Comparison of ENCODE assay signal across 7 mouse cellular contexts in the genomic region with DNA sequence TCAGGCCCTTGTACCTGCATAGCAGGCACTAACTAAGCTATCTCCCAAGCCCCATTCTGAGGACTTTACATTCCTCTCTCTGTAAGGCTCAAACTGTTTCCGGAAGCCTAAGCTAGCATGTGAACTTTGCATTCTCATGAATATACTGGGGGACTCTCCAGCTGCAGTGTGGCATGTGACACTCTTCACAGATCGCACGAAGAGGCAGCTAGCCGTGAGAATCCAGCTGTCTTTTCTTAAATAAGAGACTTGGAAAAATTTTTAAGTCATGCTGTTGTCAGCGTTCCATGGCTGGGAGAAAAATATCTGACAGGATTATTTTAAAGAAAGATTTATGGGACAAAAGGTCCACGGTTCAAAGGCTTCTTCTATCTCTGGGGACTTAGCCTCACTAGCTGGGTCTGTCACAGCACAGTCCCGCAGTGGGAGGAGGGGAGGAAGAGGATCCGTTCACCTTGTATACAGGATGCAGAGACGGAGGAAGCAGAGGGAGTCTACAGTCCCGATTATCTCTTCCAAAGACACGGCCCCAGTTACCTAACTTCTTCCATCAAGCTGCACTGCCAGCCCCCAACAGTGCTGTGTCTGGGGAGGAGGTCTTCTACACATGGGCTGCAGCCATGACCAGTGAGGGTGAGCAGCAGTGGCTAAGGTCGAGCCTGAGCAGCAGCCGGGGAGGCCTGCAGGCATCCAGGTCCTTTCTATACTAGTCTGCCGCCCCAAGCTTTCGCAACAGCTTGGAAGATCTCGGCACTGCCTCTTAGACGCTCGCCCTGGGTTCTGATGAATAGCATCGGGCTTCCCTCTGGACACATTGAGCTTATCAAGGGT. TPM values are rescaled to one million over a fixed set of nuclear protein-coding genes. Genes with fewer than 3 reads are reported as not detected.
A peak's percentile ranks its signal among the peaks of the same experiment; 100 is the strongest.
DNase-seq lines count a peak whose midpoint lies in the region; ATAC-seq and TF ChIP-seq lines count a peak whose summit lies in the region.

No protein-coding gene starts in this region.

- 27% methylated on average over 19 of the region's 19 CpGs for WGBS in intestine, embryonic 14.5 days
- WGBS in stomach, postnatal 0 days: 33% methylated on average over 19 of the region's 19 CpGs

- ATAC-seq in intestine, embryonic 14.5 days (replicated peaks; ENCODE audit: low FRiP score, low TSS enrichment, low read depth): no peak
- ATAC-seq in stomach, postnatal 0 days (ENCODE audit: low FRiP score, low TSS enrichment): peak; percentile 37; the same call in 1 of the 2 replicates

- no peaks in the 10 kb centered on the region for H3K9me3 ChIP-seq in intestine, embryonic 14.5 days (ENCODE audit: control insufficient read depth, low read length)
- H3K9me3 ChIP-seq in stomach, postnatal 0 days (ENCODE audit: control insufficient read depth, low read length): no peaks in the 10 kb centered on the region

- TF ChIP-seq CTCF in stomach, postnatal 0 days (IDR thresholded peaks at IDR 0.05; ENCODE audit: low read depth): no peak

- peak overlapping the region; percentile 84 for H3K27ac ChIP-seq in intestine, embryonic 14.5 days (ENCODE audit: low read depth)
- H3K27ac ChIP-seq in stomach, postnatal 0 days (replicated peaks): peak overlapping the region; percentile 59

- H3K4me3 ChIP-seq in intestine, embryonic 14.5 days (ENCODE audit: low read depth, low read length): no peak overlapping the region
- no peak overlapping the region for H3K4me3 ChIP-seq in stomach, postnatal 0 days (ENCODE audit: low read depth, low read length)

- H3K4me2 ChIP-seq in intestine, embryonic 14.5 days (ENCODE audit: low read length): peak overlapping the region; percentile 36
- H3K4me2 ChIP-seq in stomach, postnatal 0 days (replicated peaks; ENCODE audit: low read depth): peak overlapping the region; percentile 29

- DNase-seq in retina, postnatal 1 day: peak; percentile 5
- DNase-seq in retina, embryonic 14.5 days (ENCODE audit: low spot score): no peak
- DNase-seq in intestine, embryonic 14.5 days (ENCODE audit: low spot score): peak; percentile 63
- DNase-seq in lung, postnatal 10 days: peak; percentile 66
- no peak for DNase-seq in stomach, postnatal 0 days (ENCODE audit: low spot score)
- DNase-seq in spleen, adult 18-20 months: no peak
- DNase-seq in layer of hippocampus, adult 11-12 months (ENCODE audit: low spot score): no peak

- H3K4me1 ChIP-seq in intestine, embryonic 14.5 days (replicated peaks; ENCODE audit: control insufficient read depth, insufficient read depth, low read length): peaks cover 28% of the 10 kb centered on the region
- no peaks in the 10 kb centered on the region; the same call in 1 of the 2 replicates for H3K4me1 ChIP-seq in stomach, postnatal 0 days (replicated peaks; ENCODE audit: control insufficient read depth, insufficient read depth)

- no peak for TF ChIP-seq EP300 in stomach, postnatal 0 days (optimal IDR thresholded peaks at IDR 0.05)

- H3K36me3 ChIP-seq in intestine, embryonic 14.5 days (ENCODE audit: control insufficient read depth, insufficient read depth, low read length): 0 out of 2 replicates have a peak, but pooled peaks cover 3% of the 10 kb centered on the region
- H3K36me3 ChIP-seq in stomach, postnatal 0 days (ENCODE audit: control insufficient read depth, insufficient read depth, low read length): no peaks in the 10 kb centered on the region

- 0 out of 2 replicates have a peak overlapping the region, but pooled peaks have one; percentile 6 for H3K9ac ChIP-seq in intestine, embryonic 14.5 days (ENCODE audit: low read length)
- no peak overlapping the region; the same call in 1 of the 2 replicates for H3K9ac ChIP-seq in stomach, postnatal 0 days (ENCODE audit: low read length)

- no peaks in the 10 kb centered on the region for H3K27me3 ChIP-seq in intestine, embryonic 14.5 days (replicated peaks; ENCODE audit: control insufficient read depth, insufficient read depth, low read length)
- H3K27me3 ChIP-seq in stomach, postnatal 0 days (ENCODE audit: control insufficient read depth, insufficient read depth, low read length): no peaks in the 10 kb centered on the region

RNA-seq across cellular contexts. Expression of a gene that starts 51.7 kb away (rescaled TPM):
- 9.9 and 10.0 TPM in 2 replicates for polyA plus RNA-seq in intestine, embryonic 14.5 days (2014; fragmentation: Nextera tagmentation; extraction: Ambion mirVana)
- polyA plus RNA-seq in stomach, postnatal 0 days (2015; fragmentation: Nextera tagmentation; extraction: Ambion mirVana): 3.1 and 3.2 TPM in 2 replicates

Comparison
In these comparisons a context has a peak if more than half of its experiments do, and no peak if none do; other contexts are left out.
1. DNase-seq: peak in retina, postnatal 1 day (single experiment), intestine, embryonic 14.5 days (single experiment) and lung, postnatal 10 days (single experiment); none in retina, embryonic 14.5 days (single experiment), stomach, postnatal 0 days (single experiment), spleen, adult 18-20 months (0 of 2) and layer of hippocampus, adult 11-12 months (single experiment).